Mouse (Mus musculus): ENCODE measurements around the gene L2hgdh.

DNA sequence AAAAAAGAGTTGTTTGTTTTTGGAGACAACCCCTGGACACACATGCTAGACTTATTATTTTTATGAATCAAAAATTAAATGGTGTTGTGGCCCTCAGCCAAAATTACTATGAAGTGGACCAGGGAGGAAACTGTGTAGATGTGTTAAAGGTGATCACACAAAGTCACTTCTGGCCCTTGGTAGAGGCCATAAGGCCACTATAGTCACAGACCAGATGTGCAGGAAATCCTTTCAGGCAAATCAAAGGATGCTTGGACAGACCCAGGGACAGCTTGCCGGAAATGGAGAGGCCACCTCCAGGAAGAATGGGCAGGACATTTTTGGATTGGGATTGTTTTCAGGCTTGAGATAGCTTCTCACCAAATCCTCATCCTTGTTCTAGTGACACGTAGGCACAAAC is 36.9 kb upstream of the L2hgdh start:
- TF ChIP-seq CTCF (IDR thresholded peaks at IDR 0.05; ENCODE audit: borderline replicate concordance, extremely low read depth, insufficient read depth, insufficient read length) (no peak), POLR2A (IDR thresholded peaks at IDR 0.05; ENCODE audit: borderline replicate concordance, extremely low read depth, insufficient read depth, insufficient read length, poor library complexity, severe bottlenecking) (no peak)

Data from brain, embryonic 14.5 days (tissue).